Mouse (Mus musculus): Measurements from ENCODE around the gene Otud1. TPM values are rescaled to one million over a fixed set of nuclear protein-coding genes. Genes with fewer than 3 reads are reported as not detected.

Otud1 gene
- 1.3 and 1.4 TPM in 2 replicates for polyA plus RNA-seq (2015; fragmentation: Nextera tagmentation; extraction: Ambion mirVana)

- under 1% methylated on average over 57 of the region's 62 CpGs for WGBS (ENCODE audit: insufficient replicate concordance)
- DNase-seq: peak; percentile 98
- H3K9ac ChIP-seq (replicated peaks): peak within 1 kb of the TSS; percentile 70
- ATAC-seq: peak; percentile 95
- H3K4me1 ChIP-seq (ENCODE audit: insufficient read depth): peaks cover 11% of the 10 kb centered on the region
- peak within 1 kb of the TSS; percentile 85 for H3K4me2 ChIP-seq (ENCODE audit: low read depth, low read length)
- no peaks in the 10 kb centered on the region for H3K27me3 ChIP-seq (ENCODE audit: insufficient read depth, low read length)
- no peaks in the 10 kb centered on the region for H3K9me3 ChIP-seq (ENCODE audit: low read length)
- H3K4me3 ChIP-seq (ENCODE audit: low read depth, low read length): peak within 1 kb of the TSS; percentile 75
- H3K36me3 ChIP-seq (replicated peaks; ENCODE audit: insufficient read depth, low read length): no peaks in the 10 kb centered on the region
- H3K27ac ChIP-seq (ENCODE audit: low read depth): peak within 1 kb of the TSS; percentile 90
- TF ChIP-seq EP300 (IDR thresholded peaks at IDR 0.05; ENCODE audit: low read depth): no peak
- peak; percentile 52 for TF ChIP-seq CTCF (IDR thresholded peaks at IDR 0.05; ENCODE audit: low read depth)
Observed at GRCm38 (mm10) chr2:19657158-19657874, at the start of gene Otud1. Gene Otud1, plus strand, starts transcription at chr2:19657752.

- no peaks in the 10 kb centered on the region for H3K36me3 ChIP-seq (replicated peaks; ENCODE audit: insufficient read depth, low read length)
- WGBS (ENCODE audit: insufficient replicate concordance): 81% methylated on average over 1 of the region's 1 CpGs
- H3K27me3 ChIP-seq (ENCODE audit: insufficient read depth, low read length): no peaks in the 10 kb centered on the region
- no peak overlapping the region for H3K4me3 ChIP-seq (ENCODE audit: low read depth, low read length)
- no peak for ATAC-seq
- no peak for DNase-seq
- no peak overlapping the region for H3K4me2 ChIP-seq (ENCODE audit: low read depth, low read length)
- H3K9me3 ChIP-seq (ENCODE audit: low read length): no peaks in the 10 kb centered on the region
- TF ChIP-seq EP300 (IDR thresholded peaks at IDR 0.05; ENCODE audit: low read depth): no peak
- no peak for TF ChIP-seq CTCF (IDR thresholded peaks at IDR 0.05; ENCODE audit: low read depth)
- no peak overlapping the region for H3K9ac ChIP-seq (replicated peaks)
- no peaks in the 10 kb centered on the region for H3K4me1 ChIP-seq (ENCODE audit: insufficient read depth)
- H3K27ac ChIP-seq (ENCODE audit: low read depth): no peak overlapping the region
Observed at GRCm38 (mm10) chr2:19607852-19608251, 49.7 kb upstream of the Otud1 start.

- TF ChIP-seq CTCF (IDR thresholded peaks at IDR 0.05; ENCODE audit: low read depth): no peak
- TF ChIP-seq EP300 (IDR thresholded peaks at IDR 0.05; ENCODE audit: low read depth): no peak
- ATAC-seq: no peak
- DNase-seq: no peak
Observed at GRCm38 (mm10) chr2:19608410-19609073, 49.0 kb upstream of the Otud1 start.

GRCm38 (mm10) chr2:19622041-19622440 lies 35.5 kb upstream of the Otud1 start:
- DNase-seq (no peak), ATAC-seq (no peak)
- Histone ChIP-seq H3K9ac (replicated peaks) (no peak overlapping the region), H3K27ac (ENCODE audit: low read depth) (no peak overlapping the region), H3K4me2 (ENCODE audit: low read depth, low read length) (no peak overlapping the region), H3K4me3 (ENCODE audit: low read depth, low read length) (no peak overlapping the region), H3K4me1 (ENCODE audit: insufficient read depth) (peaks cover 2% of the 10 kb centered on the region; the same call in 1 of the 2 replicates), H3K27me3 (ENCODE audit: insufficient read depth, low read length) (no peaks in the 10 kb centered on the region), H3K36me3 (replicated peaks; ENCODE audit: insufficient read depth, low read length) (no peaks in the 10 kb centered on the region), H3K9me3 (ENCODE audit: low read length) (no peaks in the 10 kb centered on the region)
- 89% methylated on average over 1 of the region's 1 CpGs for WGBS (ENCODE audit: insufficient replicate concordance)
- no peak for TF ChIP-seq EP300 (IDR thresholded peaks at IDR 0.05; ENCODE audit: low read depth)
- no peak for TF ChIP-seq CTCF (IDR thresholded peaks at IDR 0.05; ENCODE audit: low read depth)

More at GRCm38 (mm10) chr2:19608410-19609073, 49.0 kb upstream of the Otud1 start:
- Histone ChIP-seq H3K9me3 (ENCODE audit: low read length) (no peaks in the 10 kb centered on the region), H3K4me1 (ENCODE audit: insufficient read depth) (no peaks in the 10 kb centered on the region), H3K27ac (ENCODE audit: low read depth) (no peak overlapping the region), H3K4me3 (ENCODE audit: low read depth, low read length) (no peak overlapping the region), H3K9ac (replicated peaks) (no peak overlapping the region), H3K36me3 (replicated peaks; ENCODE audit: insufficient read depth, low read length) (no peaks in the 10 kb centered on the region), H3K4me2 (ENCODE audit: low read depth, low read length) (no peak overlapping the region), H3K27me3 (ENCODE audit: insufficient read depth, low read length) (no peaks in the 10 kb centered on the region)
- WGBS (ENCODE audit: insufficient replicate concordance): 66% methylated on average over 3 of the region's 3 CpGs

- TF ChIP-seq CTCF (IDR thresholded peaks at IDR 0.05; ENCODE audit: low read depth): no peak
- 0 out of 2 replicates have a peak, but pooled peaks have one; percentile 15 for TF ChIP-seq EP300 (IDR thresholded peaks at IDR 0.05; ENCODE audit: low read depth)
- Histone ChIP-seq H3K4me2 (ENCODE audit: low read depth, low read length) (peak overlapping the region; percentile 34; the same call in 1 of the 2 replicates), H3K9ac (replicated peaks) (no peak overlapping the region; the same call in 1 of the 2 replicates), H3K4me1 (ENCODE audit: insufficient read depth) (peaks cover 2% of the 10 kb centered on the region; the same call in 1 of the 2 replicates), H3K27me3 (ENCODE audit: insufficient read depth, low read length) (no peaks in the 10 kb centered on the region), H3K36me3 (replicated peaks; ENCODE audit: insufficient read depth, low read length) (no peaks in the 10 kb centered on the region), H3K9me3 (ENCODE audit: low read length) (no peaks in the 10 kb centered on the region), H3K27ac (ENCODE audit: low read depth) (peak overlapping the region; percentile 16; the same call in 1 of the 2 replicates), H3K4me3 (ENCODE audit: low read depth, low read length) (no peak overlapping the region)
- ATAC-seq: peak; percentile 93
- 21% methylated on average over 6 of the region's 6 CpGs for WGBS (ENCODE audit: insufficient replicate concordance)
- DNase-seq: peak; percentile 20
Observed at GRCm38 (mm10) chr2:19627044-19627443, 30.5 kb upstream of the Otud1 start.

GRCm38 (mm10) chr2:19627920-19628608 lies 29.5 kb upstream of the Otud1 start:
- no peak overlapping the region for H3K9ac ChIP-seq (replicated peaks)
- H3K36me3 ChIP-seq (replicated peaks; ENCODE audit: insufficient read depth, low read length): no peaks in the 10 kb centered on the region
- peak; percentile 30 for ATAC-seq
- no peak overlapping the region for H3K4me3 ChIP-seq (ENCODE audit: low read depth, low read length)
- no peak for DNase-seq
- no peaks in the 10 kb centered on the region for H3K27me3 ChIP-seq (ENCODE audit: insufficient read depth, low read length)
- H3K27ac ChIP-seq (ENCODE audit: low read depth): peak overlapping the region; percentile 16
- H3K9me3 ChIP-seq (ENCODE audit: low read length): no peaks in the 10 kb centered on the region
- H3K4me1 ChIP-seq (ENCODE audit: insufficient read depth): no peaks in the 10 kb centered on the region
- TF ChIP-seq CTCF (IDR thresholded peaks at IDR 0.05; ENCODE audit: low read depth): no peak
- no peak for TF ChIP-seq EP300 (IDR thresholded peaks at IDR 0.05; ENCODE audit: low read depth)
- H3K4me2 ChIP-seq (ENCODE audit: low read depth, low read length): no peak overlapping the region
- WGBS (ENCODE audit: insufficient replicate concordance): 36% methylated on average over 4 of the region's 4 CpGs

Data from liver, postnatal 0 days (tissue).